Mouse (Mus musculus): ENCODE measurements around the gene 9130019O22Rik.

GRCm38 (mm10) chr7:127351230-127352004, 35.5 kb downstream of the 9130019O22Rik start:
- TF ChIP-seq CTCF (IDR thresholded peaks at IDR 0.05; ENCODE audit: borderline replicate concordance, extremely low read depth, insufficient read depth, insufficient read length) (no peak), POLR2A (IDR thresholded peaks at IDR 0.05; ENCODE audit: borderline replicate concordance, extremely low read depth, insufficient read depth, insufficient read length, poor library complexity, severe bottlenecking) (no peak)
